Mouse (Mus musculus): ENCODE data around the gene Cat.

DNA sequence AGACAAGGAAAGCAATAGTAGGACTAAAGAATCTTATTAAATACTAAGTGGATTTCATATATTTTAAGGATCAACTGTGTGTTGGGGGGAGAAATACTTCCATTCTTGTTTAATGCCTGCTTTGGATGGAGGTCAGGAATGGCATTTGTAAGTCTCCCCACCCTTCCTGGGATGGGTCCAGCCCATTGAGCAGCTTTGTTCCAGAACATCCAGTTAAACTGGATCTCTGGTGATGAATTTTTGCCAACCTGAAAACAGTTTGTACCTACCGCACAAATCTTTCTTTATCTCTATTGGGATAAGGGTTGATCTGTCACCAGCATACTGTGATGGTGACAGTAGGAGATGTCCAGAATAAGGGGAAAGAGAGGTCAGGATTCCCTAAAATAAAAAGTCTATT, 26.1 kb upstream of the Cat start:
- TF ChIP-seq CTCF (IDR thresholded peaks at IDR 0.05; ENCODE audit: borderline replicate concordance, insufficient read depth, low read length) (no peak), POLR2A (IDR thresholded peaks at IDR 0.05; ENCODE audit: low read depth, low read length) (no peak)
